Comparison of ENCODE assay signal across 28 mouse cellular contexts in the genomic region with DNA sequence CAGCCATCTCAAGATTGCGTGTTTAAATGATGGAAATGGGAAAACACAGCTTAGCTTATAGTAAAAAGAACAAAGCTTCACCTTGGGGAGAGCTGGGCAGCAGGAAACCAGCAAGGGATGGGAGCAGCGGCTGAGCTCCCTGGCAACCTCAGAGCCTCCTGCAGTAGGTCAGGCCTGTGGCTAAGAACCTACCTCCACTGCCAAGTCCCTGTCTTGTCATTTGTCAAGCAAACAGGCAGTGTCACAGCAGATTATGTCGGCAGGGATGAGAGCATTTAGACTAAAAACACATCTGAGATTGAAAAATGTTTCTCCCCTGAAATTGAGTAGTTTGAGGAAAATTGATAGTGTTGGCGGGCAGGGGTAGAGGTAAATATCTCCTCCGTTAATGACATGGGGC.
DNase-seq lines count a peak whose midpoint lies in the region; ATAC-seq lines count a peak whose summit lies in the region.
"Had no signal": no experiment of that assay in that cellular context is flagged by ENCODE, and none has a peak within 500 bp of the region (broad histone marks: within the 10 kb centered on the region; RNA-seq: fewer than 3 reads in every experiment).

No protein-coding gene starts in this region.

- H3K27ac ChIP-seq in hindbrain, embryonic 12.5 days = peak overlapping the region; percentile 30; the same call in 1 of the 2 replicates
- H3K27ac ChIP-seq in hindbrain, embryonic 11.5 days (ENCODE audit: low read depth, low read length) = no peak overlapping the region
- H3K27ac ChIP-seq in neural tube, embryonic 13.5 days (replicated peaks) = peak overlapping the region; percentile 34; the same call in 1 of the 2 replicates
- no peak overlapping the region for H3K27ac ChIP-seq in neural tube, embryonic 15.5 days (replicated peaks)
- peak overlapping the region; percentile 36; the same call in 1 of the 2 replicates for H3K27ac ChIP-seq in hindbrain, embryonic 15.5 days (replicated peaks)
- H3K27ac ChIP-seq: embryonic facial prominence, embryonic 13.5 days; forebrain, embryonic 12.5 days; kidney, embryonic 15.5 days; limb, embryonic 15.5 days; liver, embryonic 14.5 days; midbrain, embryonic 13.5 days had no signal

- no peak overlapping the region for H3K9ac ChIP-seq in hindbrain, embryonic 12.5 days
- H3K9ac ChIP-seq in hindbrain, embryonic 11.5 days (ENCODE audit: low read depth, low read length) = no peak overlapping the region
- H3K9ac ChIP-seq in neural tube, embryonic 13.5 days = no peak overlapping the region
- no peak overlapping the region for H3K9ac ChIP-seq in neural tube, embryonic 15.5 days (replicated peaks)
- H3K9ac ChIP-seq in hindbrain, embryonic 15.5 days = no peak overlapping the region
- H3K9ac ChIP-seq: embryonic facial prominence, embryonic 13.5 days; forebrain, embryonic 12.5 days; heart, embryonic 12.5 days; kidney, embryonic 15.5 days; limb, embryonic 15.5 days; liver, embryonic 14.5 days; lung, embryonic 14.5 days; midbrain, embryonic 13.5 days had no signal

- no peak overlapping the region for H3K4me2 ChIP-seq in hindbrain, embryonic 12.5 days (replicated peaks)
- H3K4me2 ChIP-seq in hindbrain, embryonic 11.5 days (replicated peaks; ENCODE audit: low read depth, low read length) = no peak overlapping the region
- no peak overlapping the region for H3K4me2 ChIP-seq in neural tube, embryonic 13.5 days
- no peak overlapping the region for H3K4me2 ChIP-seq in neural tube, embryonic 15.5 days
- H3K4me2 ChIP-seq in hindbrain, embryonic 15.5 days = no peak overlapping the region
- H3K4me2 ChIP-seq: embryonic facial prominence, embryonic 13.5 days; forebrain, embryonic 12.5 days; heart, embryonic 12.5 days; kidney, embryonic 15.5 days; limb, embryonic 15.5 days; lung, embryonic 14.5 days; midbrain, embryonic 13.5 days had no signal

- DNase-seq in hindbrain, embryonic 11.5 days (ENCODE audit: low spot score) = no peak
- peak; percentile 52 for DNase-seq in cerebellum, adult 9-10 months
- no peak for DNase-seq in kidney, adult 18-20 months
- no peak for DNase-seq in frontal cortex, postnatal 36 days (ENCODE audit: low spot score in 2 of 2)
- DNase-seq: adrenal gland, adult 8-10 months; B cell, adult 2 months; embryo, embryonic 11 days; gastrocnemius, postnatal 10 days; heart, postnatal 10 days; kidney, postnatal 36 days; layer of hippocampus, adult 9-11 months; right cerebral cortex, postnatal 14 days; thymus, postnatal 14 days had no signal

- 0 out of 2 replicates have a peak, but pooled peaks cover 3% of the 10 kb centered on the region for H3K9me3 ChIP-seq in hindbrain, embryonic 12.5 days (replicated peaks)
- no peaks in the 10 kb centered on the region for H3K9me3 ChIP-seq in hindbrain, embryonic 11.5 days (ENCODE audit: control insufficient read depth, low read length)
- H3K9me3 ChIP-seq in neural tube, embryonic 13.5 days = no peaks in the 10 kb centered on the region
- no peaks in the 10 kb centered on the region for H3K9me3 ChIP-seq in neural tube, embryonic 15.5 days (replicated peaks)
- H3K9me3 ChIP-seq in hindbrain, embryonic 15.5 days = no peaks in the 10 kb centered on the region
- H3K9me3 ChIP-seq: embryonic facial prominence, embryonic 13.5 days; forebrain, embryonic 12.5 days; heart, embryonic 12.5 days; kidney, embryonic 15.5 days; limb, embryonic 15.5 days; megakaryocyte, embryonic 14.5 days; midbrain, embryonic 13.5 days had no signal

- no peak overlapping the region for H3K4me3 ChIP-seq in hindbrain, embryonic 12.5 days
- no peak overlapping the region for H3K4me3 ChIP-seq in hindbrain, embryonic 11.5 days (ENCODE audit: low read depth, low read length)
- H3K4me3 ChIP-seq in neural tube, embryonic 13.5 days = no peak overlapping the region
- no peak overlapping the region for H3K4me3 ChIP-seq in neural tube, embryonic 15.5 days (replicated peaks)
- no peak overlapping the region for H3K4me3 ChIP-seq in hindbrain, embryonic 15.5 days
- H3K4me3 ChIP-seq: embryonic facial prominence, embryonic 13.5 days; erythroblast, embryonic 14.5 days; forebrain, embryonic 12.5 days; heart, embryonic 12.5 days; kidney, embryonic 15.5 days; limb, embryonic 15.5 days; megakaryocyte, embryonic 14.5 days; midbrain, embryonic 13.5 days had no signal

- ATAC-seq in hindbrain, embryonic 12.5 days (ENCODE audit: low FRiP score) = no peak
- ATAC-seq in hindbrain, embryonic 11.5 days (ENCODE audit: low FRiP score) = no peak
- ATAC-seq in neural tube, embryonic 13.5 days (ENCODE audit: low read depth) = no peak
- no peak for ATAC-seq in neural tube, embryonic 15.5 days (ENCODE audit: low FRiP score)
- ATAC-seq in hindbrain, embryonic 15.5 days (ENCODE audit: low FRiP score, low read depth) = no peak
- ATAC-seq: intestine, postnatal 0 days; midbrain, embryonic 13.5 days had no signal

- WGBS in hindbrain, embryonic 12.5 days = 76% methylated on average over 5 of the region's 5 CpGs
- WGBS in hindbrain, embryonic 11.5 days = 80% methylated on average over 5 of the region's 5 CpGs
- 63% methylated on average over 5 of the region's 5 CpGs for WGBS in neural tube, embryonic 13.5 days
- 50% methylated on average over 5 of the region's 5 CpGs for WGBS in neural tube, embryonic 15.5 days
- 47% methylated on average over 5 of the region's 5 CpGs for WGBS in hindbrain, embryonic 15.5 days

- no peaks in the 10 kb centered on the region for H3K4me1 ChIP-seq in hindbrain, embryonic 12.5 days
- H3K4me1 ChIP-seq in hindbrain, embryonic 11.5 days (replicated peaks; ENCODE audit: control insufficient read depth, insufficient read depth, low read length) = no peaks in the 10 kb centered on the region
- peaks cover 18% of the 10 kb centered on the region for H3K4me1 ChIP-seq in neural tube, embryonic 13.5 days (replicated peaks)
- peaks cover 4% of the 10 kb centered on the region; the same call in 1 of the 2 replicates for H3K4me1 ChIP-seq in neural tube, embryonic 15.5 days
- 0 out of 2 replicates have a peak, but pooled peaks cover 14% of the 10 kb centered on the region for H3K4me1 ChIP-seq in hindbrain, embryonic 15.5 days (replicated peaks)
- H3K4me1 ChIP-seq: embryonic facial prominence, embryonic 13.5 days; forebrain, embryonic 12.5 days; kidney, embryonic 15.5 days; limb, embryonic 15.5 days; megakaryocyte, embryonic 14.5 days; midbrain, embryonic 13.5 days had no signal

- H3K36me3 ChIP-seq in hindbrain, embryonic 12.5 days = no peaks in the 10 kb centered on the region
- H3K36me3 ChIP-seq in hindbrain, embryonic 11.5 days (ENCODE audit: control insufficient read depth, insufficient read depth, low read length) = no peaks in the 10 kb centered on the region
- no peaks in the 10 kb centered on the region for H3K36me3 ChIP-seq in neural tube, embryonic 13.5 days
- no peaks in the 10 kb centered on the region for H3K36me3 ChIP-seq in neural tube, embryonic 15.5 days
- no peaks in the 10 kb centered on the region for H3K36me3 ChIP-seq in hindbrain, embryonic 15.5 days
- H3K36me3 ChIP-seq: embryonic facial prominence, embryonic 13.5 days; forebrain, embryonic 12.5 days; heart, embryonic 12.5 days; kidney, embryonic 15.5 days; limb, embryonic 15.5 days; midbrain, embryonic 13.5 days had no signal

- no peaks in the 10 kb centered on the region for H3K27me3 ChIP-seq in hindbrain, embryonic 12.5 days
- no peaks in the 10 kb centered on the region for H3K27me3 ChIP-seq in hindbrain, embryonic 11.5 days (ENCODE audit: control insufficient read depth, insufficient read depth, low read length)
- H3K27me3 ChIP-seq in neural tube, embryonic 13.5 days = no peaks in the 10 kb centered on the region
- H3K27me3 ChIP-seq in neural tube, embryonic 15.5 days (replicated peaks) = no peaks in the 10 kb centered on the region
- no peaks in the 10 kb centered on the region for H3K27me3 ChIP-seq in hindbrain, embryonic 15.5 days
- H3K27me3 ChIP-seq: embryonic facial prominence, embryonic 13.5 days; forebrain, embryonic 12.5 days; heart, embryonic 12.5 days; kidney, embryonic 15.5 days; limb, embryonic 15.5 days; midbrain, embryonic 13.5 days had no signal

Comparison
In these comparisons a context has a peak if more than half of its experiments do, and no peak if none do; other contexts are left out.
1. H3K27ac ChIP-seq: peak in hindbrain, embryonic 12.5 days (single experiment), neural tube, embryonic 13.5 days (single experiment) and hindbrain, embryonic 15.5 days (single experiment); none in hindbrain, embryonic 11.5 days (single experiment) and neural tube, embryonic 15.5 days (single experiment).